Comparison of ENCODE assay signal across 18 mouse cellular contexts in genomic region chr19:41022244-41022643, GRCm38 (mm10). TPM values are rescaled to one million over a fixed set of nuclear protein-coding genes. Genes with fewer than 3 reads are reported as not detected.
DNase-seq lines count a peak whose midpoint lies in the region; ATAC-seq and TF ChIP-seq lines count a peak whose summit lies in the region.
"Had no signal": no experiment of that assay in that cellular context is flagged by ENCODE, and none has a peak within 500 bp of the region (broad histone marks: within the 10 kb centered on the region; RNA-seq: fewer than 3 reads in every experiment).

No protein-coding gene starts in this region.

- H3K4me2 ChIP-seq in forebrain, embryonic 14.5 days (ENCODE audit: low read length), result no peak overlapping the region
- H3K4me2 ChIP-seq in midbrain, postnatal 0 days (ENCODE audit: low read depth, low read length, poor library complexity, severe bottlenecking), result no peak overlapping the region
- no peak overlapping the region for H3K4me2 ChIP-seq in liver, embryonic 11.5 days
- H3K4me2 ChIP-seq: heart, embryonic 15.5 days had no signal

- H3K36me3 ChIP-seq in forebrain, embryonic 14.5 days (ENCODE audit: control insufficient read depth, insufficient read depth, low read length), result no peaks in the 10 kb centered on the region
- H3K36me3 ChIP-seq in forebrain, embryonic 10.5 days (replicated peaks), result no peaks in the 10 kb centered on the region
- no peaks in the 10 kb centered on the region for H3K36me3 ChIP-seq in midbrain, postnatal 0 days (ENCODE audit: insufficient read depth, low read length)
- no peaks in the 10 kb centered on the region for H3K36me3 ChIP-seq in midbrain, embryonic 10.5 days
- no peaks in the 10 kb centered on the region for H3K36me3 ChIP-seq in liver, embryonic 11.5 days (ENCODE audit: control insufficient read depth, insufficient read depth, low read length)
- H3K36me3 ChIP-seq: heart, embryonic 15.5 days had no signal

- H3K4me3 ChIP-seq in forebrain, embryonic 14.5 days (ENCODE audit: low read depth, low read length), result no peak overlapping the region
- H3K4me3 ChIP-seq in forebrain, embryonic 10.5 days, result no peak overlapping the region
- H3K4me3 ChIP-seq in midbrain, postnatal 0 days (ENCODE audit: low read depth, low read length), result no peak overlapping the region
- H3K4me3 ChIP-seq in midbrain, embryonic 10.5 days, result no peak overlapping the region
- no peak overlapping the region for H3K4me3 ChIP-seq in liver, embryonic 11.5 days (ENCODE audit: low read depth, low read length)
- H3K4me3 ChIP-seq: heart, embryonic 15.5 days had no signal

- no peaks in the 10 kb centered on the region for H3K9me3 ChIP-seq in forebrain, embryonic 14.5 days (replicated peaks; ENCODE audit: control insufficient read depth, low read length)
- no peaks in the 10 kb centered on the region for H3K9me3 ChIP-seq in forebrain, embryonic 10.5 days
- H3K9me3 ChIP-seq in midbrain, postnatal 0 days (ENCODE audit: low read length), result no peaks in the 10 kb centered on the region
- H3K9me3 ChIP-seq in midbrain, embryonic 10.5 days (replicated peaks), result no peaks in the 10 kb centered on the region
- H3K9me3 ChIP-seq in liver, embryonic 11.5 days (ENCODE audit: control insufficient read depth, low read length), result no peaks in the 10 kb centered on the region
- H3K9me3 ChIP-seq: heart, embryonic 15.5 days had no signal

- TF ChIP-seq CTCF in midbrain, postnatal 0 days (IDR thresholded peaks at IDR 0.05), result no peak

- H3K27ac ChIP-seq in forebrain, embryonic 14.5 days (ENCODE audit: low read depth, low read length), result no peak overlapping the region
- H3K27ac ChIP-seq in forebrain, embryonic 10.5 days, result no peak overlapping the region
- no peak overlapping the region for H3K27ac ChIP-seq in midbrain, postnatal 0 days (ENCODE audit: low read depth, low read length)
- no peak overlapping the region for H3K27ac ChIP-seq in midbrain, embryonic 10.5 days (replicated peaks)
- H3K27ac ChIP-seq in liver, embryonic 11.5 days (ENCODE audit: low read depth, low read length), result no peak overlapping the region
- H3K27ac ChIP-seq: heart, embryonic 15.5 days; liver, embryonic 14.5 days had no signal

- WGBS in forebrain, embryonic 14.5 days, result 49% methylated on average over 4 of the region's 4 CpGs
- WGBS in forebrain, embryonic 10.5 days, result 92% methylated on average over 4 of the region's 4 CpGs
- 69% methylated on average over 4 of the region's 4 CpGs for WGBS in midbrain, postnatal 0 days
- 94% methylated on average over 4 of the region's 4 CpGs for WGBS in midbrain, embryonic 10.5 days
- 81% methylated on average over 4 of the region's 4 CpGs for WGBS in liver, embryonic 11.5 days

- H3K4me1 ChIP-seq in forebrain, embryonic 14.5 days (ENCODE audit: control insufficient read depth, insufficient read depth, low read length), result no peaks in the 10 kb centered on the region
- H3K4me1 ChIP-seq in forebrain, embryonic 10.5 days, result no peaks in the 10 kb centered on the region
- H3K4me1 ChIP-seq in midbrain, postnatal 0 days (ENCODE audit: insufficient read depth, low read length), result no peaks in the 10 kb centered on the region
- no peaks in the 10 kb centered on the region for H3K4me1 ChIP-seq in midbrain, embryonic 10.5 days
- H3K4me1 ChIP-seq in liver, embryonic 11.5 days (replicated peaks; ENCODE audit: control insufficient read depth, insufficient read depth, low read length), result no peaks in the 10 kb centered on the region
- H3K4me1 ChIP-seq: heart, embryonic 15.5 days had no signal

- peak; percentile 39 for DNase-seq in forebrain, embryonic 14.5 days (ENCODE audit: low spot score)
- no peak for DNase-seq in forebrain, embryonic 10.5 days (ENCODE audit: extremely low spot score, low spot score)
- peak; percentile 35 for DNase-seq in midbrain, postnatal 0 days (ENCODE audit: low spot score)
- DNase-seq in midbrain, embryonic 10.5 days (ENCODE audit: low spot score), result no peak
- DNase-seq in right cerebral cortex, postnatal 10 days (ENCODE audit: low spot score in 2 of 2), result peak; percentile 62 to 77
- no peak for DNase-seq in liver, embryonic 11.5 days (ENCODE audit: low spot score)
- no peak for DNase-seq in urinary bladder, postnatal 36 days (ENCODE audit: low spot score in 2 of 2)
- no peak for DNase-seq in cerebellum, adult 18-20 months
- DNase-seq: kidney, postnatal 10 days; lung, postnatal 4 days; retina, postnatal 1 day had no signal

- no peak for ATAC-seq in forebrain, embryonic 14.5 days
- no peak for ATAC-seq in midbrain, postnatal 0 days (ENCODE audit: low FRiP score)
- ATAC-seq in liver, embryonic 11.5 days (replicated peaks; ENCODE audit: low FRiP score), result no peak
- ATAC-seq: inflammation-experienced regulatory T-cells, adult 6 months had no signal

- no peak overlapping the region for H3K9ac ChIP-seq in forebrain, embryonic 14.5 days (ENCODE audit: low read length)
- no peak overlapping the region for H3K9ac ChIP-seq in midbrain, postnatal 0 days (replicated peaks; ENCODE audit: low read length, poor library complexity, severe bottlenecking)
- no peak overlapping the region for H3K9ac ChIP-seq in liver, embryonic 11.5 days (ENCODE audit: low read depth, low read length)
- H3K9ac ChIP-seq: heart, embryonic 15.5 days; liver, embryonic 14.5 days had no signal

- H3K27me3 ChIP-seq in forebrain, embryonic 14.5 days (replicated peaks; ENCODE audit: control insufficient read depth, insufficient read depth, low read length), result no peaks in the 10 kb centered on the region
- peaks cover 7% of the 10 kb centered on the region for H3K27me3 ChIP-seq in forebrain, embryonic 10.5 days (ENCODE audit: poor library complexity, severe bottlenecking)
- no peaks in the 10 kb centered on the region for H3K27me3 ChIP-seq in midbrain, postnatal 0 days (ENCODE audit: insufficient read depth, low read length)
- H3K27me3 ChIP-seq in midbrain, embryonic 10.5 days (ENCODE audit: low read depth, poor library complexity, severe bottlenecking), result no peaks in the 10 kb centered on the region
- H3K27me3 ChIP-seq in liver, embryonic 11.5 days (replicated peaks; ENCODE audit: control insufficient read depth, insufficient read depth, low read length), result no peaks in the 10 kb centered on the region

RNA-seq across cellular contexts. Expression of gene Dntt, which starts 6.8 kb away (rescaled TPM):
- polyA plus RNA-seq in forebrain, embryonic 14.5 days (2014; fragmentation: Nextera tagmentation; extraction: Ambion mirVana), result 0.09 TPM in 1 of 2 replicates, not detected in the other
- not detected in 2 replicates for polyA plus RNA-seq in forebrain, embryonic 10.5 days (2016; fragmentation: Nextera tagmentation; extraction: Ambion mirVana)
- total RNA-seq in midbrain, postnatal 0 days (2014; rRNA removed), result not detected in 2 replicates
- polyA plus RNA-seq in midbrain, postnatal 0 days (2015; fragmentation: Nextera tagmentation; extraction: Ambion mirVana), result 0.27 and 0.32 TPM in 2 replicates
- polyA plus RNA-seq in midbrain, embryonic 10.5 days (2016; fragmentation: Nextera tagmentation; extraction: Ambion mirVana), result 0.09 TPM in 1 of 2 replicates, not detected in the other
- 0.09 TPM in 1 of 2 replicates, not detected in the other for polyA plus RNA-seq in liver, embryonic 11.5 days (2014; fragmentation: Nextera tagmentation; extraction: Ambion mirVana)
- total RNA-seq: adrenal gland, adult 18-20 months; gastrocnemius, adult 18-20 months; left cerebral cortex, adult 8-10 months had no signal
- polyA plus RNA-seq: stomach, embryonic 14.5 days had no signal

RNA-seq across cellular contexts. Expression of gene Blnk, which starts 27.9 kb away (rescaled TPM):
- polyA plus RNA-seq in forebrain, embryonic 14.5 days (2014; fragmentation: Nextera tagmentation; extraction: Ambion mirVana), result 0.52 and 0.53 TPM in 2 replicates
- polyA plus RNA-seq in forebrain, embryonic 10.5 days (2016; fragmentation: Nextera tagmentation; extraction: Ambion mirVana), result 0.16 and 0.35 TPM in 2 replicates
- total RNA-seq in midbrain, postnatal 0 days (2014; rRNA removed), result 0.42 and 1.2 TPM in 2 replicates
- 1.4 TPM in 2 replicates for polyA plus RNA-seq in midbrain, postnatal 0 days (2015; fragmentation: Nextera tagmentation; extraction: Ambion mirVana)
- 0.14 and 0.43 TPM in 2 replicates for polyA plus RNA-seq in midbrain, embryonic 10.5 days (2016; fragmentation: Nextera tagmentation; extraction: Ambion mirVana)
- polyA plus RNA-seq in liver, embryonic 11.5 days (2014; fragmentation: Nextera tagmentation; extraction: Ambion mirVana), result 0.26 and 0.31 TPM in 2 replicates

RNA-seq across cellular contexts. Expression of gene Opalin, which starts 54.7 kb away (rescaled TPM):
- not detected in 2 replicates for polyA plus RNA-seq in forebrain, embryonic 14.5 days (2014; fragmentation: Nextera tagmentation; extraction: Ambion mirVana)
- polyA plus RNA-seq in forebrain, embryonic 10.5 days (2016; fragmentation: Nextera tagmentation; extraction: Ambion mirVana), result not detected in 2 replicates
- not detected in 2 replicates for total RNA-seq in midbrain, postnatal 0 days (2014; rRNA removed)
- not detected in 2 replicates for polyA plus RNA-seq in midbrain, postnatal 0 days (2015; fragmentation: Nextera tagmentation; extraction: Ambion mirVana)
- not detected in 2 replicates for polyA plus RNA-seq in midbrain, embryonic 10.5 days (2016; fragmentation: Nextera tagmentation; extraction: Ambion mirVana)
- not detected in 2 replicates for polyA plus RNA-seq in liver, embryonic 11.5 days (2014; fragmentation: Nextera tagmentation; extraction: Ambion mirVana)
- total RNA-seq: adrenal gland, adult 18-20 months; gastrocnemius, adult 18-20 months had no signal
- polyA plus RNA-seq: heart, embryonic 15.5 days; inflammation-experienced regulatory T-cells, adult 6 months; liver, embryonic 14.5 days; stomach, embryonic 14.5 days had no signal

Comparison
In these comparisons a context has a peak if more than half of its experiments do, and no peak if none do; other contexts are left out.
1. DNase-seq: peak in forebrain, embryonic 14.5 days (single experiment), midbrain, postnatal 0 days (single experiment) and right cerebral cortex, postnatal 10 days (2 of 2); none in forebrain, embryonic 10.5 days (single experiment), midbrain, embryonic 10.5 days (single experiment), liver, embryonic 11.5 days (single experiment), urinary bladder, postnatal 36 days (0 of 2) and cerebellum, adult 18-20 months (0 of 2).